Mouse (Mus musculus): ENCODE results near the gene Loxl3. TPM values are rescaled to one million over a fixed set of nuclear protein-coding genes. Genes with fewer than 3 reads are reported as not detected.

Gene Loxl3
- 0.32 TPM for polyA plus RNA-seq (2017; shearing (Covaris generic))

GRCm38 (mm10) chr6:83033249-83034185 is at the start of gene Loxl3, which contains the start of gene Dok1:
TSS of gene Loxl3 (plus strand) at chr6:83034173.
TSS of gene Dok1 (minus strand) at chr6:83033471.

GRCm38 (mm10) chr6:83054074-83054851 is 20.3 kb downstream of the Loxl3 start, which contains the start of gene Aup1:
TSS of gene Aup1 (plus strand) at chr6:83054521.

DNA sequence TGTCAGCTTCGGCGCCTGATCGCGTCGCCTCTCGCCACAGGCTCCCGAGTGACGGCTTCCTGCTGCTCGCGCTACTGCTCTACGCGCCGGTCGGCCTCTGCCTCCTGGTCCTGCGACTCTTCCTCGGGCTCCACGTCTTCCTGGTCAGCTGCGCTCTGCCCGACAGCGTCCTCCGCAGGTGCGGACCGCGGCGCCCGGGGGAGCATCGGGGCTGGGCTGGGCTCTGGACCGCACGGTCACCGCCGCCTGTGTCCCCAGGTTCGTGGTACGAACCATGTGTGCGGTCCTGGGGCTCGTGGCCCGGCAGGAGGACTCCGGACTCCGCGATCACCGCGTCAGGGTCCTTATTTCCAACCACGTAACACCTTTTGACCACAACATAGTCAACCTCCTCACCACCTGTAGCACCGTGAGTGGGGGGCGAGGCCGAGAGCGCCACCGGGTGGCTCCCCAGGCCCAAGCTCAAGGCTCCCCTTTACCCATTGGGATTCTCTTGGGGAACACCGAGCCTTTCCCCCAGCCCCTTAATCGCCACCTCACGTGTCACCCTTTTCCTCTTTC is 21.0 kb downstream of the Loxl3 start, which contains the start of gene Htra2:
TSS of gene Htra2 (minus strand) at position 403 of the 561 bp plus-strand sequence.

DNA sequence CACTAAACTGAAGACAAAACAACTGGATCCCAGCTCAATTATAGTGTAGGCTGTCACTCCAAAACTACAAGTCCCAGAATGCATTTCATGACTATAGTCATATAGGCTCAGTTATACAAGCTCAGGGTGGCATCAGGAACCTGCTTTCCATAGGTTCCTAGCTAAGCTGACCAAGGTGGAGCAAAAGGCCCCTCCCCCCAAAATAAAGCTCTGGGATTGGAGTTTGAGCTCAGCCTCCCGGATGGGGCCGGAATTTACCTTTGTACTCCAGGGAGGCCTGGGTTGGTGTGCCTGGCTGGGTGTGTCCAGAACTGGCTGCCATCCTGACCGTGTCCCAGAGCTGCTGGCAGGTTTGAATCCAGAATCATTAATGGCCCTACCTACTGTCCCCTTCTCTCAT is 23.8 kb downstream of the Loxl3 start, which contains the start of gene Dqx1:
TSS of gene Dqx1 (plus strand) at position 55 of the 400 bp plus-strand sequence.

GRCm38 (mm10) chr6:83070247-83070310 is 36.1 kb downstream of the Loxl3 start, which contains the start of gene Tlx2:
TSS of gene Tlx2 (minus strand) at chr6:83070293.

DNA sequence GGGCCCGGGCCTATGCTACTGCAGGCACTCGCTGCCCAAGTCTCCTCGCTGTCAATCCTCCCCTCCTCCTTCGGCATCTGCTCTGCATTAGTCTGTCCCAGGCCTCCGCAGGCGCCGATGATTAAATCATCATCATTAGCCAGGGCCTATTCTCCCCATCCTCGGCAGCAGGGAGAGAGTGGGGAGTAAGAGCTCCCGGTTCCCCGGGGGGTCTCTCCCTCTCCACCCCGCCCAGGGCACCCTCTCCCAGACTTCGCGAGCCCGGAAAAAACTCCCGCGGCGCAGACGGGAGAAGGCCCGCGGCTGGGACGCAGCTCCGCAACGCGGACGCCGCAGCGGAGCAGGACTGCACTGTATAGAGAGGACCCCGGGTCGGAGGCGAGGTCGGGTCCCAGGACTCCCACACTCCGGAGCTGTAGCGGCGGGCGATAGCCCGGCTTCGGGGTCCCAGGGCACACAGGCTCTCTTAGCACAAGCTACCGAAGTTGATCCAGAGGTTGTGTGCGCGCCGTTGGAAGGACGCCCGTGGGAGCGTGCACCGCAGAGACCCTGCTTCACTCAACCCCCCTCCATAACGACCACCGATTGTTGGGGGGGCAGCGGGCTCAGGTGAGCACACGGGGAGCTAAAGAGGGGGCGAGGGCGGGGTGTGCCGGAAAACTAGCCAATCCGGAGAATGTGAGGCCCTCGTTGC is 43.8 kb downstream of the Loxl3 start, which contains the start of gene Pcgf1:
TSS of gene Pcgf1 (plus strand) at position 240 of the 694 bp plus-strand sequence.

GRCm38 (mm10) chr6:83086121-83087035 is 52.4 kb downstream of the Loxl3 start, which contains the start of gene Lbx2:
TSS of gene Lbx2 (plus strand) at chr6:83086367.

GRCm38 (mm10) chr6:83101316-83101687 is 67.3 kb downstream of the Loxl3 start, which contains the start of the genes Ccdc142 and Gm42688:
TSS of gene Ccdc142 (plus strand) at chr6:83101601.
TSS of gene Gm42688 (plus strand) at chr6:83101617.

Other genes starting within 250 kb of the Loxl3 start
- 3.6 TPM for gene Sema4f, start 94.4 kb upstream of the Loxl3 start, polyA plus RNA-seq (2017; shearing (Covaris generic))
- 0.64 TPM for gene M1ap, start 87.3 kb upstream of the Loxl3 start, polyA plus RNA-seq (2017; shearing (Covaris generic))
- gene Dok1, start 702 bp upstream of the Loxl3 start, polyA plus RNA-seq (2017; shearing (Covaris generic)) = 56.5 TPM
- 472 TPM for gene Aup1, start 20.3 kb downstream of the Loxl3 start, polyA plus RNA-seq (2017; shearing (Covaris generic))
- gene Htra2, start 21.1 kb downstream of the Loxl3 start, polyA plus RNA-seq (2017; shearing (Covaris generic)) = 67.6 TPM
- 4.9 TPM for gene Dqx1, start 23.7 kb downstream of the Loxl3 start, polyA plus RNA-seq (2017; shearing (Covaris generic))
- gene Tlx2, start 36.1 kb downstream of the Loxl3 start, polyA plus RNA-seq (2017; shearing (Covaris generic)) = not detected
- 32.7 TPM for gene Pcgf1, start 43.7 kb downstream of the Loxl3 start, polyA plus RNA-seq (2017; shearing (Covaris generic))
- gene Lbx2, start 52.2 kb downstream of the Loxl3 start, polyA plus RNA-seq (2017; shearing (Covaris generic)) = not detected
- gene Ccdc142, start 67.4 kb downstream of the Loxl3 start, polyA plus RNA-seq (2017; shearing (Covaris generic)) = 5.2 TPM
- gene Gm42688, start 67.4 kb downstream of the Loxl3 start, polyA plus RNA-seq (2017; shearing (Covaris generic)) = 5.8 TPM
- gene Mrpl53, start 74.9 kb downstream of the Loxl3 start, polyA plus RNA-seq (2017; shearing (Covaris generic)) = 65.4 TPM
- 3.9 TPM for gene Mogs, start 81.3 kb downstream of the Loxl3 start, polyA plus RNA-seq (2017; shearing (Covaris generic))
- gene Wbp1, start 87.4 kb downstream of the Loxl3 start, polyA plus RNA-seq (2017; shearing (Covaris generic)) = 71.7 TPM
- gene Ino80b, start 91.3 kb downstream of the Loxl3 start, polyA plus RNA-seq (2017; shearing (Covaris generic)) = 13.0 TPM
- gene Rtkn, start 101.3 kb downstream of the Loxl3 start, polyA plus RNA-seq (2017; shearing (Covaris generic)) = 0.92 TPM
- 1.9 TPM for gene Wdr54, start 122.2 kb downstream of the Loxl3 start, polyA plus RNA-seq (2017; shearing (Covaris generic))
- gene 1700003E16Rik, start 122.2 kb downstream of the Loxl3 start, polyA plus RNA-seq (2017; shearing (Covaris generic)) = not detected
- 86.5 TPM for gene Dctn1, start 131.7 kb downstream of the Loxl3 start, polyA plus RNA-seq (2017; shearing (Covaris generic))
- gene Slc4a5, start 185.7 kb downstream of the Loxl3 start, polyA plus RNA-seq (2017; shearing (Covaris generic)) = 0.87 TPM

Measured in activated CD4-positive, CD25-positive, alpha-beta regulatory T cell, adult 9 weeks (primary cell).